In the genomic region with DNA sequence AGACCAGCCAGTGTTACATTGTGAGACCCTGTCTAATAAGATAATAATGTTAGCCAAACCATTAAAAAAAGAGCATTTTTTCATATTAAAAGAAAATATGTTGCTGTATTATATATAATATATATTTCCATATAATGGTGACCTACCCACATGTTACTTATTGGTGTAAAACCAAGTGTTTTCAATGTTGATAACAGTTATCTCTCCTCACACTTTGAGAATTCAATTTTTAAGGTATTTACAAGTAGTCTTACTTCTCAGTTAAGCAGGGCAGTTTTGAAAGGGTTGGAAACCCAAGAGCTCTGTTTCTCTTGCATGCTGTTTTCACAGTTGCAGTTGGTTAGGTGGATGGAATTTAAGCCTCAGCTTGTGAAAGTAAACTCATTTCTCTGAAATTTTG, we compare ENCODE assay signal across 9 mouse cellular contexts. TPM values are rescaled to one million over a fixed set of nuclear protein-coding genes. Genes with fewer than 3 reads are reported as not detected.
A peak's percentile ranks its signal among the peaks of the same experiment; 100 is the strongest.
DNase-seq lines count a peak whose midpoint lies in the region; ATAC-seq and TF ChIP-seq lines count a peak whose summit lies in the region.
"Had no signal": no experiment of that assay in that cellular context is flagged by ENCODE, and none has a peak within 500 bp of the region (broad histone marks: within the 10 kb centered on the region; RNA-seq: fewer than 3 reads in every experiment).

No protein-coding gene starts in this region.

- H3K36me3 ChIP-seq in hindbrain, embryonic 16.5 days (ENCODE audit: control insufficient read depth, insufficient read depth, low read length), result no peaks in the 10 kb centered on the region
- no peaks in the 10 kb centered on the region; the same call in 1 of the 2 replicates for H3K36me3 ChIP-seq in neural tube, embryonic 13.5 days

- peaks cover 10% of the 10 kb centered on the region for H3K4me1 ChIP-seq in hindbrain, embryonic 16.5 days (ENCODE audit: control insufficient read depth, insufficient read depth, low read depth, low read length)
- H3K4me1 ChIP-seq in neural tube, embryonic 13.5 days (replicated peaks), result peaks cover 12% of the 10 kb centered on the region

- ATAC-seq in hindbrain, embryonic 16.5 days, result no peak
- ATAC-seq in neural tube, embryonic 13.5 days (ENCODE audit: low read depth), result no peak

- no peaks in the 10 kb centered on the region for H3K9me3 ChIP-seq in hindbrain, embryonic 16.5 days (ENCODE audit: control insufficient read depth, low read length)
- no peaks in the 10 kb centered on the region for H3K9me3 ChIP-seq in neural tube, embryonic 13.5 days

- no peak for TF ChIP-seq CTCF in layer of hippocampus, adult 2 months (conservative IDR thresholded peaks at IDR 0.05)

- peak overlapping the region; percentile 9; the same call in 1 of the 2 replicates for H3K27ac ChIP-seq in layer of hippocampus, adult 2 months
- no peak overlapping the region for H3K27ac ChIP-seq in hindbrain, embryonic 16.5 days (ENCODE audit: low read depth, low read length)
- no peak overlapping the region for H3K27ac ChIP-seq in neural tube, embryonic 13.5 days (replicated peaks)

- no peak for DNase-seq in layer of hippocampus, adult 2 months (ENCODE audit: low spot score in 2 of 2)
- DNase-seq in layer of hippocampus, postnatal 36 days, result no peak
- peak; percentile 45 for DNase-seq in c-Kit-positive CD71-positive TER-119-positive erythroid progenitor cells, embryonic 14.5 days (ENCODE audit: low spot score)
- no peak for DNase-seq in thymus, postnatal 25 days
- DNase-seq in cerebellum, postnatal 25 days, result no peak
- DNase-seq: cerebellum, adult 9-11 months; kidney, postnatal 4 days had no signal

- H3K4me2 ChIP-seq in hindbrain, embryonic 16.5 days (ENCODE audit: low read length), result peak overlapping the region; percentile 89; the same call in 1 of the 2 replicates
- peak overlapping the region; percentile 76 for H3K4me2 ChIP-seq in neural tube, embryonic 13.5 days

- H3K27me3 ChIP-seq in hindbrain, embryonic 16.5 days (replicated peaks; ENCODE audit: control insufficient read depth, insufficient read depth, low read length), result no peaks in the 10 kb centered on the region
- no peaks in the 10 kb centered on the region for H3K27me3 ChIP-seq in neural tube, embryonic 13.5 days

- H3K9ac ChIP-seq in hindbrain, embryonic 16.5 days (ENCODE audit: low read depth, low read length), result no peak overlapping the region
- no peak overlapping the region for H3K9ac ChIP-seq in neural tube, embryonic 13.5 days

- peak overlapping the region; percentile 95 for H3K4me3 ChIP-seq in layer of hippocampus, adult 2 months
- no peak overlapping the region for H3K4me3 ChIP-seq in hindbrain, embryonic 16.5 days (ENCODE audit: low read length)
- H3K4me3 ChIP-seq in neural tube, embryonic 13.5 days, result peak overlapping the region; percentile 87

RNA-seq across cellular contexts. Expression of gene Fbxo7, which starts 1.4 kb away (rescaled TPM):
- total RNA-seq in layer of hippocampus, adult 2 months (2021), result 10 to 100 TPM; 23.5 to 25.3 TPM
- total RNA-seq in layer of hippocampus, postnatal 36 days (2021), result 10 to 100 TPM; 22.2 to 24.8 TPM
- polyA plus RNA-seq in hindbrain, embryonic 16.5 days (2015; fragmentation: Nextera tagmentation; extraction: Ambion mirVana), result 21.8 and 24.9 TPM in 2 replicates
- 21.3 and 26.0 TPM in 2 replicates for polyA plus RNA-seq in neural tube, embryonic 13.5 days (2015; fragmentation: Nextera tagmentation; extraction: Ambion mirVana)

RNA-seq across cellular contexts. Expression of gene Bpifc, which starts 11.5 kb away (rescaled TPM):
- not detected for total RNA-seq in layer of hippocampus, adult 2 months (2021)
- total RNA-seq in layer of hippocampus, postnatal 36 days (2021), result under 1 TPM in 1 of 2 experiments, not detected in 1; 0.12 TPM
- 0.05 TPM in 1 of 2 replicates, not detected in the other for polyA plus RNA-seq in hindbrain, embryonic 16.5 days (2015; fragmentation: Nextera tagmentation; extraction: Ambion mirVana)
- polyA plus RNA-seq in neural tube, embryonic 13.5 days (2015; fragmentation: Nextera tagmentation; extraction: Ambion mirVana), result not detected in 2 replicates
